Mouse (Mus musculus) G1E (cell line): Measurements from ENCODE around the gene Lrguk. TPM values are rescaled to one million over a fixed set of nuclear protein-coding genes. Genes with fewer than 3 reads are reported as not detected.

Source experiments
- ATAC-seq: 2 replicates; pipeline ENCODE4 v1.8.0; 2016; ENCODE audit warnings: mild to moderate bottlenecking; ENCODE audit not compliant: insufficient number of reproducible peaks, poor library complexity, low FRiP score, severe bottlenecking; ENCODE audit errors: extremely low read depth
- DNase-seq: peaks from one replicate; pipeline ENCODE4 v3.0.0; 2012; ENCODE audit warnings: low spot score
- H3K27me3 ChIP-seq: 2 replicates; pipeline ENCODE4 v1.6.1; 2012; ENCODE audit warnings: mild to moderate bottlenecking, low read length, inconsistent platforms; ENCODE audit not compliant: insufficient read depth
- H3K36me3 ChIP-seq: replicated peaks from 2 replicates; pipeline ENCODE3; 2012; ENCODE audit warnings: mild to moderate bottlenecking, inconsistent platforms
- H3K4me1 ChIP-seq: 2 replicates; pipeline ENCODE4 v1.6.1; 2012; ENCODE audit warnings: low read depth, low read length, inconsistent platforms, mixed read lengths; ENCODE audit not compliant: insufficient read depth
- H3K4me3 ChIP-seq: 2 replicates; pipeline ENCODE4 v1.5.1; 2012; ENCODE audit warnings: low read depth, mild to moderate bottlenecking, inconsistent platforms, low read length, moderate library complexity, mixed read lengths
- H3K9me3 ChIP-seq: replicated peaks from 2 replicates; pipeline ENCODE4 v1.6.1; 2012; ENCODE audit warnings: inconsistent platforms
- CTCF ChIP-seq: IDR thresholded peaks from 2 replicates; pipeline ENCODE4 v1.5.1; 2012; ENCODE audit warnings: low read depth, low read length, inconsistent platforms, mixed read lengths
- GATA1 ChIP-seq: IDR thresholded peaks from 2 replicates; pipeline ENCODE4 v1.6.1; 2012; ENCODE audit warnings: borderline replicate concordance, low read length, inconsistent platforms, mixed read lengths
- GATA2 ChIP-seq: IDR thresholded peaks from 2 replicates; pipeline ENCODE4 v1.6.1; 2012; ENCODE audit warnings: low read depth, low read length, inconsistent platforms, borderline replicate concordance
- POLR2AphosphoS5 ChIP-seq: IDR thresholded peaks from 2 replicates; pipeline ENCODE4 v1.6.1; 2012; ENCODE audit warnings: low read depth, low read length, inconsistent platforms; ENCODE audit not compliant: insufficient replicate concordance
- TAL1 ChIP-seq: conservative IDR thresholded peaks from 2 replicates; pipeline ENCODE4 v1.6.1; 2012; ENCODE audit warnings: low read depth, low read length, inconsistent platforms, mixed read lengths
- polyA plus RNA-seq: library from polyadenylated mRNA; stranded (reverse); fragments of >175 nt; gene quantifications from 2 replicates; pipeline ENCODE4 v1.2.3, GENCODE M21; 2012
- total RNA-seq, 2 experiments: library from RNA; stranded (forward) in 1 of 2; stranded (reverse) in 1 of 2; fragments of 200-1000 nt in 1 of 2; fragments of >200 nt in 1 of 2; fragmentation: Nextera tagmentation in 1 of 2; gene quantifications; 2 replicates each; pipeline ENCODE4 v1.2.3; 2014 to 2017

The Lrguk gene
- total and polyA plus RNA-seq, 3 experiments: 0.10 to 1.9 (median 1.1) TPM

DNA sequence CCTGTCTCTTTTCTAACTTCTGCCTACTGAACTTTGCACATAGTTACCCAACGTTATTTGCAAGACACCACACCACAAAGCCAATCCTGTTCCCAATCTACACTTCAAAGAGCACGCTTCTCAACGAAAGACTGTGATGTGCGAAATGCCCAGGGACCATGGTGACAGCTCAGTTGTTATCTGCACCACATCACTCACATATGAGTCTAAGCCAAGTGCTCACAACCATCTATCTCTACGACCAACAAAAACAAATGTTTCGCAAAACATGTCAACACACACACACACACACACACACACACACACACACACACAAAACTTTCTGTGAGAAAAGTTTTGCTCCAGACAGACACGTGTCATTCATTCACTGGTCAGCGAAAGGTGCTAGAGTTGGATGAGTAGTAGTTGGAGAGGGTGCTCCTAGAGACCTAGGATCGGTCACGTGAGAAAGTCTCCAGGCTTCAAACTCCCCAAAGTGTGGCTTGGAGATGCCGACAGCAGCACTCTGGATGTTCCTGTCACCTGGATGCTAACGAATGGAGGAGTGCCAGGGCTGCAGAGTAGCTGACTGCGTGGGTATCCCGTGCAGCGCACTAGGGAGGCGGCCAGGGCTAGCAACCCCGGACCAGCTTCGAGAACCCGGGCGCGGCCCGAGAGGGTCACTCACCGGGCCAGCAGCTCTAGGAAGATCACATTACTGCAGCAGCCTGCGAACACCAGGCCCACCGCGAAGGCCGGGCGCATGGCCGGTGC is 147.0 kb downstream of the Lrguk start:
- H3K9me3 ChIP-seq: no peaks in the 10 kb centered on the region
- peak; percentile 32 for DNase-seq
- H3K4me3 ChIP-seq: peak overlapping the region; percentile 86
- H3K4me1 ChIP-seq: peaks cover 29% of the 10 kb centered on the region
- TF ChIP-seq GATA2: no peak
- TF ChIP-seq TAL1: no peak
- TF ChIP-seq CTCF: no peak
- TF ChIP-seq GATA1: no peak
- TF ChIP-seq POLR2AphosphoS5: no peak
- H3K27me3 ChIP-seq: peaks cover 11% of the 10 kb centered on the region; the same call in 1 of the 2 replicates
- peaks cover 24% of the 10 kb centered on the region for H3K36me3 ChIP-seq
- no peak for ATAC-seq

DNA sequence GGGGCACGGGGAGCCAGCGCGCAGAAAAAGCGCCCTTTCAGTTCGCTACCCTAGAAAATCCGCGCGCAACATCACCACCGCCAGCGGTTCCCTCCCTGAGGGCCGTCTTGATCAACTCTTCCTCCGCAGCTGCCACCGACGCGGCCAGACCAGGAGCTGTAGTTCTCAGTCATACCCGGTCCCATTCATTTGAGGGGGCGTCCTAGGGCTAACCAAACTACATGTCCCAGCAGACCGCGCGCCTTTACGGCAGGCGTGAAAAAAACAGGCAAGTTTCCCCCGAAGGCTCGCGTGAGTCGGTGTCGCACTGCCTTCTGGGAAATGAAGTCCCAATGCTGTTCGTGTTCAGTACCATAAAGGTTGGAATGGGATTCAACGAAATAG is 147.6 kb downstream of the Lrguk start, which contains the start of gene Slc35b4:
Gene Slc35b4 (minus strand): TSS at position 248 of the 384 bp plus-strand sequence.
- H3K4me3 ChIP-seq: peak within 1 kb of the TSS; percentile 86
- ATAC-seq: peak; percentile 95
- peaks cover 33% of the 10 kb centered on the region for H3K4me1 ChIP-seq
- TF ChIP-seq POLR2AphosphoS5: no peak
- no peak for TF ChIP-seq CTCF
- no peak for TF ChIP-seq TAL1
- no peak for TF ChIP-seq GATA2
- no peak for TF ChIP-seq GATA1
- DNase-seq: peak; percentile 94
- H3K36me3 ChIP-seq: peaks cover 19% of the 10 kb centered on the region
- H3K9me3 ChIP-seq: no peaks in the 10 kb centered on the region
- peaks cover 11% of the 10 kb centered on the region; the same call in 1 of the 2 replicates for H3K27me3 ChIP-seq

DNA sequence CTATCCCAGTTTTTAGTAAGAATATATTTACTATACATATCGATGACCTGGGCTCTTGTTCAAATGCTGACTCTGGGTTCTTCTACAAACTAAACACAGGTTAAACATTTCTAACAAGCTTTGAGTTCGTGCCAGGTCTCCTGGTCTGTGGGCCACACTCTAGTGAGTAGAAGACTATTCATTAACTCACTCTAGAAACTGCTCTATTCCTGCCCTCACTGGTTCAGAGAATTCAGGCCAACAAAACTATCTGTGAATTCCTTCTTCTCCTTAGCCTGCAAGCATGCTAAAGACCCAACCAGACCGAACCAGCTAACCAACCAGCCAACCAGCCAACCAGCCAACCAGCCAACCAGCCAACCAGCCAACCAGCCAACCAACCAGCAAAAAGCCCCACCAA is 149.8 kb downstream of the Lrguk start:
- Histone ChIP-seq H3K36me3 (no peaks in the 10 kb centered on the region), H3K27me3 (peaks cover 11% of the 10 kb centered on the region; the same call in 1 of the 2 replicates), H3K4me1 (peaks cover 40% of the 10 kb centered on the region), H3K9me3 (no peaks in the 10 kb centered on the region), H3K4me3 (no peak overlapping the region)
- DNase-seq (no peak), ATAC-seq (no peak)
- TF ChIP-seq GATA2: no peak
- TF ChIP-seq POLR2AphosphoS5: no peak
- no peak for TF ChIP-seq CTCF
- no peak for TF ChIP-seq TAL1
- TF ChIP-seq GATA1: no peak

DNA sequence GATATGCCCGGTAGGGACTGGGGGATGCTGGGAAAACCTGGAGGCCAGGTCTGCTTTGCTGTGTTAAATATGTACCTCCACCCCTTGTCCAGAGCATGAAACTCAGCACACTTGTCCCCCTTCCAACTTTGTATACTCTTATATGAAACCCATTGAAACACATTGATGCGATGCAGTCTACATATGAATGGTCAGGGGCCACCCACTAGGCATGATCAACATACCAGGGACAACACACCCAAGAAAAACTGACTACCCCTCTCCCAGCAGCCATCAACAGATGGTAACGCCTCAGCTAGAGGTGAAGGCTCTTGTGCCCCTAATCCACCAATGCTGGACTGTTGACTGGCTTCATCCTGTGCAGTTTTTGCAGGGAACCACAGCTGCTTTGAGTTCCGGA is 150.7 kb downstream of the Lrguk start:
- no peak for ATAC-seq
- no peak for TF ChIP-seq TAL1
- no peak for TF ChIP-seq GATA2
- no peak for TF ChIP-seq CTCF
- no peak for TF ChIP-seq GATA1
- no peak for TF ChIP-seq POLR2AphosphoS5

GRCm38 (mm10) chr6:34181961-34182360 is 152.7 kb downstream of the Lrguk start:
- Histone ChIP-seq H3K9me3 (no peaks in the 10 kb centered on the region), H3K4me1 (peaks cover 25% of the 10 kb centered on the region), H3K27me3 (peaks cover 11% of the 10 kb centered on the region; the same call in 1 of the 2 replicates), H3K4me3 (no peak overlapping the region), H3K36me3 (no peaks in the 10 kb centered on the region)
- ATAC-seq: peak; percentile 15; the same call in 1 of the 2 replicates
- no peak for DNase-seq
- TF ChIP-seq TAL1 (no peak), GATA1 (no peak)

More for the DNA sequence above, 150.7 kb downstream of the Lrguk start:
- Histone ChIP-seq H3K4me3 (no peak overlapping the region), H3K4me1 (peaks cover 35% of the 10 kb centered on the region), H3K9me3 (no peaks in the 10 kb centered on the region), H3K27me3 (peaks cover 11% of the 10 kb centered on the region; the same call in 1 of the 2 replicates), H3K36me3 (no peaks in the 10 kb centered on the region)
- DNase-seq: no peak

DNA sequence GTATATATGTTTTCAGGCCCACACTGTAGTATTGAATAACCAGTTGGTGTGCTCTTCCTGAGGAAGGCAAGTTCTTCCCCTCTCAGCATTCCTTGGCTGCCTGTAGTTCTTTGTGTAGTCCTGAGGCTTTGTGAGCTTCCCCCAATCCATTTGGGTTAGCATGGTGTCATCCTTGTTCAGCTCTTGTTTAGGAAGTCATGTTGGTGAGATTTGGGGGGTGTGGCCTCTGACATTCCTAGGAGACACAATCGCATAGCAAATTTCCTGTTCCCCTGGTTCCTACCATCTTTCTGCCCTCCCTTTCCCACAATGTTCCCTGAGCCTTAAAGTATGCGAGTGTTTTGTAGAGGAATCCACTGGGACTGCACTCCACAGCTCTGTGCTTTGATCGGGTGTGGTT is 154.1 kb downstream of the Lrguk start:
- no peak for TF ChIP-seq TAL1
- DNase-seq (no peak), ATAC-seq (no peak)
- Histone ChIP-seq H3K4me1 (peaks cover 16% of the 10 kb centered on the region), H3K9me3 (no peaks in the 10 kb centered on the region), H3K4me3 (no peak overlapping the region), H3K36me3 (no peaks in the 10 kb centered on the region), H3K27me3 (peaks cover 11% of the 10 kb centered on the region; the same call in 1 of the 2 replicates)

Other genes with a start within 250 kb of the Lrguk start
- 16.0 and 20.0 TPM in 2 replicates for gene Slc35b4, start 147.7 kb downstream of the Lrguk start, total RNA-seq (2014; fragmentation: Nextera tagmentation)
- gene Slc35b4, start 147.7 kb downstream of the Lrguk start, total RNA-seq (2017): 14.8 and 16.7 TPM in 2 replicates
- gene Slc35b4, start 147.7 kb downstream of the Lrguk start, polyA plus RNA-seq: 0.61 and 1.1 TPM in 2 replicates